Mouse (Mus musculus) embryonic fibroblast, embryonic 13.5 days (primary cell): ENCODE measurements around the gene Dennd5a.

Experiments
- CTCF ChIP-seq: IDR thresholded peaks from 2 replicates; pipeline ENCODE4 v1.5.1; 2011; ENCODE audit warnings: mild to moderate bottlenecking, control low read depth, low read length, moderate library complexity, borderline replicate concordance; ENCODE audit not compliant: insufficient read depth
- POLR2A ChIP-seq: IDR thresholded peaks from 2 replicates; pipeline ENCODE4 v1.6.1; 2011; ENCODE audit warnings: low read depth, mild to moderate bottlenecking, control low read depth, low read length, moderate library complexity

- TF ChIP-seq CTCF (no peak), POLR2A (no peak)
These were observed 9.3 kb upstream of the Dennd5a start for GRCm38 (mm10) chr7:109969542-109969941.
